Mouse (Mus musculus) C2C12 (cell line): ENCODE results near the gene 1700113H08Rik.

Experiments
- CTCF ChIP-seq: IDR thresholded peaks from one replicate; pipeline ENCODE4 v1.5.1; 2011; ENCODE audit not compliant: control insufficient read depth, insufficient read depth, insufficient read length
- MAX ChIP-seq: IDR thresholded peaks from one replicate; pipeline ENCODE4 v1.6.1; 2011; ENCODE audit warnings: mild to moderate bottlenecking, control low read depth
- MYOD1 ChIP-seq: IDR thresholded peaks from one replicate; pipeline ENCODE4 v1.6.1; 2011; ENCODE audit warnings: low read depth; ENCODE audit not compliant: control insufficient read depth, insufficient read length

DNA sequence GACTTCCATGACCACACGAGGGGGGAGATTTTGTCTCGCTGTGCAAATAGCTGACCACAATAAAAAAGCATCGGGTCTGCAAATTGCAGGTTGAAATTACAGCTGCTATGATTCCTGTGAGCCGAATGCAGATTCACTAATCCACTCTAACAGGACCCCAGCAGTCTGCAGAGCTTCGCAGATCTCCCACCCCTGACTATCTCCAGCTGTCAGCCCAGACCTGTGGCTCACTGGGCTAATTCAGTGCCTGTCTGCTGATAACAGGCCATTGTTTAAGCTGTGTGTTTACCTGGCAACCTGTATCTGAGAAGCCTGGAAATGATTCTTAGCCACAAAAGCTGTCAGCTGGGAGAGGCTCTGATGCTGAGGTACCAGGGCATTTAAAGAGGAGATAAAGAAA lies 20.8 kb upstream of the 1700113H08Rik start:
- no peak for TF ChIP-seq CTCF
- no peak for TF ChIP-seq MAX
- TF ChIP-seq MYOD1, result no peak
